Mouse (Mus musculus): ENCODE measurements at regions not wholly inside any gene's neighbourhood (a gene's known extent, or its start where the extent isn't known, plus 50 kb on each side); places are given as distances from the start of the nearest gene placed in this dataset.
"Not testable (repeated sequence)": the region's sequence is repeated elsewhere in the genome, so short reads cannot be mapped to it uniquely, and the experiment has no call there.

DNA sequence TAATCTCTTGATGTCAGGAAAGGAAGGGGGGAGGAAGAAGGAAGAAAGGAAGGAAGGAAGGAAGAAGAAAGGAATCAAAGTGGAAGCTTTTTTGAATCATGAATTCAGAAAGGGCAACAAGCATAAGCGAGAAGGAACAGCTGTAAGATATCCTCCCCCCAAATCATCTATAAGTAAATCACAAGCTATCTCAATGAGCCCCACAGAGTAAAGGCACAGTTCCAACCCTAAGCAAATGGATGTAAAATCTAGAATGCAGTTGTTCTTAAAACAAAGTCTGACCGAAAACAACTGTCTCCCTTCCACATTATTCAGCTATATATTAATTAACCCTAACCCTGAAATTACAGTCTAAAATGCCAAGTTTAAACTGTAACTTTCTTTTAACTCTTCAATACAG lies 136.5 kb downstream of the Mat2b start:
- H3K36me3 ChIP-seq: no peaks in the 10 kb centered on the region
- H3K27ac ChIP-seq: no peak overlapping the region
- H3K27me3 ChIP-seq (ENCODE audit: insufficient read depth, poor library complexity, severe bottlenecking): no peaks in the 10 kb centered on the region
- H3K4me3 ChIP-seq: no peak overlapping the region
- WGBS: 78% methylated on average over 2 of the region's 2 CpGs
- no peak for DNase-seq (ENCODE audit: low spot score)
- H3K4me1 ChIP-seq: no peaks in the 10 kb centered on the region
- H3K9me3 ChIP-seq: no peaks in the 10 kb centered on the region

DNA sequence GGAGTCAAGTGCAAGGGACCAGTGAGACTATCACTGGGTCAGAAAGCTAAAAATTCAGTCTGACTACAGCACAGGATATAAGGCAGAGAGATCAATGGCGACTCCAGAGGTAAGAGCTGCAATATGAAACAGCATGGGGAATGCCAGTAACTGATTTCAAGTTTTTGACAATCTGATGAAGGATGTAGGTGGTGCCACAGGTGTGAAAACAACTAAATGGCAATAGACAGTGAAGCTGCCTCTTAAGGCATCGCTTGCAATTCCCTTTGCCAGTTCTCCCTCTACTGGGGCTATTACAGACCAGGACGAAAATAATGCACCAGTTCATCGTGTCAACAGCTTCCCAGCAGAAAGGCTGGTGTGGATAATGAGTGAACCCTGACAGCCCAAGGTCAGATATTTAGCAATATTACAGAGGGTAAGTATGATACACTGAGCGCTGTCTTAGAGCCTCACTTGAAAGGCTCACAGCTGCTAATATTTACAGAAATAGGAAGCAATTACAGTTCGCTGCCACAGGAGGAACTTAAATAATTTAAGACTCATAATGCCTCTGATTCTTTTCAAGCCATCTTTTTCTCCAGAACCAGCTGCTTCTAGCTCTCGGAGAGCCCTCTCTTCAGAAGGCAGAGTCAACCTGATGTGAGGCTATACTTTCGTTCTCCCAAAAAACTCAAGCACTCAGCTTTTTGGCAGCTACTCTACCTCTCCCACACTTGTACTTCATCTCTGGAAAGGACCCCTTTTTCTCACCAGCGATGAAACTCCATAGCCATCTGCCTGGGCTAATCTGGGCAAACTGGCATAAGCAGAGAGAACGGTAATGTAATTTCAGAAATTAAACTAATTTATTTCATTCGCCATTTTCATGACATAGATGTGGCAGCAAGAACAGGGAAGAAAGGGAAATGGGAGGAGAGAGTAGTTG lies 139.9 kb downstream of the Mat2b start:
- Histone ChIP-seq H3K36me3 (no peaks in the 10 kb centered on the region), H3K27ac (no peak overlapping the region), H3K9me3 (no peaks in the 10 kb centered on the region), H3K27me3 (ENCODE audit: insufficient read depth, poor library complexity, severe bottlenecking) (no peaks in the 10 kb centered on the region), H3K4me3 (no peak overlapping the region), H3K4me1 (no peaks in the 10 kb centered on the region)
- DNase-seq (ENCODE audit: low spot score): no peak
- 75% methylated on average over 11 of the region's 11 CpGs for WGBS

DNA sequence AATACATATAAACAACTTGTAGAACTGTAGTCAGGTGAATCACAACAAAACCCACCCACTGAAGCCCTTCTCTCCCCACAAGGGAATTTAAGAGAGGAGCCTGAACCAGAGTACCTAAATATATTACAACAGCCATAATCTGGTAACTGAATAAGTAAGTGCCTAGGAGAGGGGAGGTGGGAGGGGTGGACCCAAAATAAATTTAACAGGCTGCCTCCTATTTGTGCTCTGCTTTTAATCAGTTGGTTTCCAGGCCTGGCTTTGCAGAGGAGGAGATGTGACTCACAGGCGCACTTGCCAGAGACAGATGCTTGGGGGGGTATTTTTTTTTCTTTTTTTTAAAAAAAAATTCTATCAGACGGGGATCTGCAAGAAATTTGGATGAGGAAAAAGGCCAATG lies 142.9 kb downstream of the Mat2b start:
- no peak overlapping the region for H3K27ac ChIP-seq
- no peak for DNase-seq (ENCODE audit: low spot score)
- H3K9me3 ChIP-seq: no peaks in the 10 kb centered on the region
- H3K27me3 ChIP-seq (ENCODE audit: insufficient read depth, poor library complexity, severe bottlenecking): no peaks in the 10 kb centered on the region
- no peak overlapping the region for H3K4me3 ChIP-seq
- 47% methylated on average over 2 of the region's 2 CpGs for WGBS
- no peaks in the 10 kb centered on the region for H3K36me3 ChIP-seq
- no peaks in the 10 kb centered on the region for H3K4me1 ChIP-seq

DNA sequence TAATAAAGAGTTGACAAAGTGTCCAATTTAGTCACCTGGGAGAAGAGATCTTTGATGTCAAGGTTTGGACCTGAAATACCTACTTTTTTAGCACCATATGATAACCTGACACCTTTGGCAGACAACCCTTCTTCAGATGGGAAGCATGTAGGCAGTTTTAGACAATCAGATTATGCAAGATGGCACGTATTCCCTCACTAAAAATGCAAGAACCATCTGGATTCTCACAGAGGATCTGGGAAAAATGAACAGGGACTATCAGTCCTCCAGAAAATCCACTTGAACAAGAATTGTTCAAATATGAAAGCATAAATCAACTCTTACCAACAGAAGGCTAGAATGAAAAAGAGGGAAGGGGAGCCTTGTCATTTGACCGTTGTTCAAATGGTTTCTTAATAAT lies 148.4 kb downstream of the Mat2b start:
- H3K4me3 ChIP-seq: no peak overlapping the region
- H3K27ac ChIP-seq: no peak overlapping the region
- WGBS: 79% methylated on average over 2 of the region's 2 CpGs
- no peaks in the 10 kb centered on the region for H3K36me3 ChIP-seq
- H3K9me3 ChIP-seq: no peaks in the 10 kb centered on the region
- no peaks in the 10 kb centered on the region for H3K27me3 ChIP-seq (ENCODE audit: insufficient read depth, poor library complexity, severe bottlenecking)
- no peak for DNase-seq (ENCODE audit: low spot score)
- no peaks in the 10 kb centered on the region for H3K4me1 ChIP-seq

DNA sequence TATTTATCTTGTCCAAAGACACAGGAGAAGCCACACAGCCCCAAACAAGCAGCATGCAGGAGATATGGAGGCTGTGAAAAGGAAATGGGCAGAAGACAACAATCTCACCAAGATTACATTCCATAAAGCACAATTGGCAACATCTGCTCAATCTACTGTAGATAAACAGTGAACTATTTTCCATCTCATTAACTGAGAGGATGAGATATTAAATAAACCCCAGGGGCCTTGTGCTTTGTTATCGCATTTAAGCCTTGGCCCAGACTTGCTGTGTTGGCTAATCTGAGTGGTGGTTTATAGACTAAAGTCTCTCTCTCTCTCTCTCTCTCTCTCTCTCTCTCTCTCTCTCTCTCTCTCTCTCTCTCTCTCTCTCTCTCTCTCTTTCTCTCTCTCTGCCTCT lies 149.5 kb downstream of the Mat2b start:
- Histone ChIP-seq H3K27ac (no peak overlapping the region), H3K4me3 (no peak overlapping the region), H3K9me3 (no peaks in the 10 kb centered on the region), H3K27me3 (ENCODE audit: insufficient read depth, poor library complexity, severe bottlenecking) (no peaks in the 10 kb centered on the region), H3K36me3 (no peaks in the 10 kb centered on the region), H3K4me1 (no peaks in the 10 kb centered on the region)
- WGBS: 75% methylated on average over 1 of the region's 1 CpGs
- DNase-seq (ENCODE audit: low spot score): no peak

DNA sequence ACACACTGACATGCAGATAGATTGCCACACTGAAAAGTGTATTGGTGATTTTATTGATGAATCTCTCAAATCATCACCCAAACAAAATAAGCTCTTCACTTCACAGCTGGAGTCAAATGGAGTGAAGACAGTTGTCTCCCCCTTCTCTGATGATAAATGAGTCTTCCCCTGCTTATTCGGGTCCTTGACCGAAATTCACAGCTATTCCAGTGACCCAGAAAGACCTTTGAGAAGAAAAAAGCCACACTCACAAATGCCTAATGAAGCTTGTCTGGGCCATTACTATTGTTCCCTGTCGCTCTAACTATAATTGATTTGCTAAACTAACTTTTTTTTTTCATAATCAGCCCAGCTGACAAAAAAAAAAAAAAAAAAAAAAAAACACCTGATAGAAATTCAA lies 154.8 kb downstream of the Mat2b start:
- no peaks in the 10 kb centered on the region for H3K27me3 ChIP-seq (ENCODE audit: insufficient read depth, poor library complexity, severe bottlenecking)
- WGBS: 66% methylated on average over 3 of the region's 3 CpGs
- no peaks in the 10 kb centered on the region for H3K36me3 ChIP-seq
- no peaks in the 10 kb centered on the region for H3K4me1 ChIP-seq
- H3K4me3 ChIP-seq: no peak overlapping the region
- no peaks in the 10 kb centered on the region for H3K9me3 ChIP-seq
- DNase-seq (ENCODE audit: low spot score): no peak
- H3K27ac ChIP-seq: no peak overlapping the region

DNA sequence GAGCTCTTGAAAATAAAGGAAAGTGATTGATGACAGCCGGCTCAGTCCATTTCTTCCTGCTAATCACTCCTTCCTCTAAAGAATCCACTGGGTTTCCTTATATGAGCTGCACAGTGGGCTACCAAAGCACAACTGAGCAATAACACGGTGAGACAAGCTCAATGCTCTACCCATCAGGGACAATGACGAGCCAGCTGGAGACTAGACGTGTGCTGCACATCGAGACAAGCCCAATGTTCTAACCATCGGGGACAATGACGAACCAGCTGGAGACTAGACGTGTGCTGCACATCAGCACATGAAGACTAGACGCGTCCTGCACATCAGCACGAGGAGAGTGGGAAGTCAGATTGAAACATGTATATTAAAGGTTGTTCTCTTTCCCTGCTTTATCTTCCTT lies 155.2 kb downstream of the Mat2b start:
- 77% methylated on average over 11 of the region's 11 CpGs for WGBS
- Histone ChIP-seq H3K9me3 (no peaks in the 10 kb centered on the region), H3K27me3 (ENCODE audit: insufficient read depth, poor library complexity, severe bottlenecking) (no peaks in the 10 kb centered on the region)

DNA sequence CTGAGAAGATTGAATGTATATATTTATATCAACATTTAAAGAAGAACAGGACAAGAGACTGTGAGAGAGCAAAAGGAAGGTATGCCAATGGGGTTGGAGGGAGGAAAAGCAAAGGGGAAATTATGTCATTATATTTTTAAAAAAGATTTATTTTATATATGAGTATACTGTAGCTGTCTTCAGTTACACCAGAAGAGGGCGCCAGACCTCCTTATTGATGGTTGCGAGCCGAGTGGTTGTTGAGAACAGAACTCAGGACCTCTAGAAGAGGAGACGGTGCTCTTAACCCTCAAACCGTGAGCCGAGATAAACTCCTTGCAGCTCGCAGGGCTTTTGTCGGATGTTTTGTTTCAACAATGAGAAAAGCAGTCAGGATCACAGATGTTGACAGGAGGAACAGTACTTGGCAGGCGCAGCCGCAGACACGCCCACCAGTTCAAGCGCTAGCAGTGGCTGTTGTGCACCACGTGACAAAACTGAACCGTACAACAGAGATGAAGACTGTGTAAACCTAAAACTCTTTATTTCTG lies 158.7 kb downstream of the Mat2b start:
- Histone ChIP-seq H3K4me3 (no peak overlapping the region), H3K27ac (no peak overlapping the region), H3K4me1 (no peaks in the 10 kb centered on the region), H3K27me3 (ENCODE audit: insufficient read depth, poor library complexity, severe bottlenecking) (no peaks in the 10 kb centered on the region), H3K36me3 (no peaks in the 10 kb centered on the region), H3K9me3 (no peaks in the 10 kb centered on the region)
- WGBS: 83% methylated on average over 14 of the region's 14 CpGs
- no peak for DNase-seq (ENCODE audit: low spot score)

More for the DNA sequence above, 155.2 kb downstream of the Mat2b start:
- Histone ChIP-seq H3K4me3 (no peak overlapping the region), H3K4me1 (no peaks in the 10 kb centered on the region), H3K27ac (no peak overlapping the region), H3K36me3 (no peaks in the 10 kb centered on the region)
- DNase-seq (ENCODE audit: low spot score): no peak

DNA sequence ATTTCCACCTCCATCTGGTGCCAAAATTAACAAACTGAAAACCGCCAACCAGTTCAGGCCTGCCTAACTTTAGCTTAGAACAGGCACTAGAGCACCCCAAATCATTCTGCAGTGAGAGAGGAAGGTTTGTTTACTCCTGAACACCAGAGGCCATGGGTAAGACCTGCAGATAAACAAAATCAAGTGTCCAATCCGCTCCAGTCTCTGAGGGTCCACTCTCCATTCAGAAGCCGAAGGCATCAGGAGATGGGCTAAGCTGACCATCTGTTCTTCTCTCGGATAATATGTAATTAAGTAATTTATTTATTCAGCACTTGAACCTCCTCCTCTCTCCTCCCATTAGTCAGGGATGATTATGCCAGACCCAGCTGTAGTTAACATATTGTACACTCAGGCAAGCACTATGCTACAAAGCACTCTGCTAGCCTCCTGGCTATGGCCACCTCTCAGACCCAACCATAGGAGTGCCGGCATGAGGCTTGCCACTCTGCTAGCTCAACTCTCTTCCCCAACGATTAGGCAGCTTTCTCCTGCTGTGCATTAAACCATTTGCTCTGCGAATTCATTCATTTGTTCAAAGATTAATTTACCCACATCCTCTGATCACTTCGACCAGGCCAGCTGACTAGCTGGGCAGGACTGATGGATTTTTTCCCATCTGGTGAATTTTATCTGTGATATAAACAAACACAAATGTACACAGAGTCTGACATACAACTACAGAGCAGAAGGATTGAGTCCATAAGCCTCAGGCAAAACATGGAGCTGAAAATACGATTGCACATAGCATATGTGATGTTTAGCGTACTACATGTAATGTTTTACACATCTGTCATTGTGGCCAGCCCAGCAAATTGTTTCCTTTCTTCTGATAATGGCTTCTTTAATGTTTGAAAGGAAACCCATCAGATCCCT lies 184.4 kb downstream of the Mat2b start:
- Histone ChIP-seq H3K27me3 (ENCODE audit: insufficient read depth, poor library complexity, severe bottlenecking) (no peaks in the 10 kb centered on the region), H3K4me1 (no peaks in the 10 kb centered on the region), H3K4me3 (no peak overlapping the region), H3K27ac (no peak overlapping the region), H3K9me3 (no peaks in the 10 kb centered on the region), H3K36me3 (no peaks in the 10 kb centered on the region)
- DNase-seq (ENCODE audit: low spot score): no peak
- 64% methylated on average over 10 of the region's 10 CpGs for WGBS

DNA sequence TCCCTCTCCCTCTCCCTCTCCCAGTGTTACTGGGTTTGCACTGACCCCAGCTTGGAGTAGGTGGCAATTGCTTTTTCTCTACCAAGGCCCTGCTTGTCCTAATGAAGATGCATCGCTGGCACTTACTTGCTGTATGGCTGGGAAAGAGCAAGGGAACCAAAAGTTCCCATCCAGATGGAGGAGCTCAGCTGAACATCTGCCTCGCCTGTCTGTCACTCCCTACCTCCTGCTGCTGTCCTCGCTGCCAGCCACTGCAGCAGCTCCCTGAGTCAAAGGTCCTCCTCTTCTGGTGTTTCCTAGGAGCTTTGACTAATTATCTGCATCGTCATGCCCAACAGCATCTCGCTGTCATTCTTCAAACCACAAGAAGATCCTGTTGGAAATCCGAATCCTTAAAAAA lies 203.4 kb downstream of the Mat2b start:
- Histone ChIP-seq H3K4me1 (no peaks in the 10 kb centered on the region), H3K27me3 (ENCODE audit: insufficient read depth, poor library complexity, severe bottlenecking) (no peaks in the 10 kb centered on the region), H3K9me3 (no peaks in the 10 kb centered on the region), H3K4me3 (no peak overlapping the region), H3K27ac (no peak overlapping the region), H3K36me3 (no peaks in the 10 kb centered on the region)
- WGBS: 18% methylated on average over 6 of the region's 6 CpGs
- no peak for DNase-seq (ENCODE audit: low spot score)

DNA sequence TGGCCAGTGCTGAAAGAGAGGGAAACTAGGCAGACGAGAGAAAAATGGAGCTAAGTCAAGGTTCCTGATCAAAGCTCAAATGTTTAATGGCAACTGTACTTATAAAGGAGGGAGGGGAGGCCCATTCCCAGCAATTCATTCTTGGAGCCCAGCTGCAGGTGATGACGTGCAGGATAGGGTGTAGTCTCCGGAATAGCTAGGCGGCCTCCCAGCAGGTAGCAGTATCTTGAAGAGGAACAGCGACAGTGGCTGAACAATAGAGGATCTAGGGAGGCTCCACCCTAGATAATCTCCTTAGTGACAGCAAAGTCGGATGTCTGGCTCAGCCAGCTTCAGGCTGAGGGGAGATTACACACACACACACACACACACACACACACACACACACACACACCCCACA lies 216.8 kb downstream of the Mat2b start:
- DNase-seq (ENCODE audit: low spot score); H3K4me3 ChIP-seq; H3K9me3 ChIP-seq; H3K27ac ChIP-seq; H3K4me1 ChIP-seq; H3K36me3 ChIP-seq; H3K27me3 ChIP-seq (ENCODE audit: insufficient read depth, poor library complexity, severe bottlenecking): not testable (repeated sequence)
- 31% methylated on average over 6 of the region's 6 CpGs for WGBS

DNA sequence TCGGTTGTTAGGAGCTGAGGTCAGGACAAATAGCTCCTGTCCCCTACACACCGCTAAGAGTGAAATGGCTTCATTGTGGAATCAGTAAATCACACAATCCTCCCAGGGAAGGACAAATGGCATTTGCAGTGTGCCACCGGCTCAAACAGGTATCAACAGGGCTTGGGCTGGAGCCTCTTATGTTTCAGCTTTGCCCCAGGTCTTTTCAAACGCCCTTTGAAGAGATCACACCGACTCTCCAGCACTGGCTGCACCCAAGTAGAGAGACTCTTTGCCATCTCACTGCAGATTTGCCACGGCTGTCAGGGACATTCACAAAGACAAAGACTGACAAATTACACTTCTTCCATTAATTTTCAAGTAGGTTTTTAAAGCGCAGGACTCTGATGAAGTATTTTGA lies 217.7 kb downstream of the Mat2b start:
- no peaks in the 10 kb centered on the region for H3K4me1 ChIP-seq
- no peak for DNase-seq (ENCODE audit: low spot score)
- WGBS: 39% methylated on average over 7 of the region's 7 CpGs
- H3K27ac ChIP-seq: no peak overlapping the region
- no peaks in the 10 kb centered on the region for H3K36me3 ChIP-seq
- H3K4me3 ChIP-seq: no peak overlapping the region
- H3K9me3 ChIP-seq: no peaks in the 10 kb centered on the region
- H3K27me3 ChIP-seq (ENCODE audit: insufficient read depth, poor library complexity, severe bottlenecking): no peaks in the 10 kb centered on the region

DNA sequence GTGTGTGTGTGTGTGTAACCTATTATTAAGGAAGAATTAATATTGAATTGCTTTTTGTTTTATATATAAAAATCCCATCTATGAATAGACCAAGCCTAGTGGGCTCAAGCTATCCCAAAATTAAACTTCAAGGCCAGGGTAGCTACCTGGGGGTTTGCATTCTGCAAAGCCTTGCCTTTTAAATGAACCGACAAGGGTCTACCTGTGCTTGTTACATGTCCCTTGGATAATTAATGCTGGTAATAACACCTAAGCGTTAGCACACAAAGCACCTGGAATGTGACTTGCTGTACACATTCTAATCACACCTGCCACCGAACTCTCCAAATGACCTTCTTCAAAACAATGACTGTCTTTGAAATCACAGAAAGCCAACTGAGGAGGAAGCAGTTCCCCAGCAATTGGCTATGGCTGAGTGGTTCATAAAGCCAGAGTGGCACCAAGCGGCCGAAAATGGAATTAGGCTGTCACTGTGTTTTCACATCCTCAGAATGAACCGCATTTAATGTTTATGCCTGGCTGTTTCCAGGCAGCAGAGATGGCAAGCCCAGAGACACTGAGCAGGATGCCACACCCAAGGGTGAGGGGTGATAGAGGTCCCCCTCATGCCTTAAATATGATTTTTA lies 225.8 kb downstream of the Mat2b start:
- H3K27ac ChIP-seq: no peak overlapping the region
- H3K4me1 ChIP-seq: no peaks in the 10 kb centered on the region
- peak; percentile 75 for DNase-seq (ENCODE audit: low spot score)
- H3K4me3 ChIP-seq: no peak overlapping the region
- H3K36me3 ChIP-seq: no peaks in the 10 kb centered on the region
- no peaks in the 10 kb centered on the region for H3K9me3 ChIP-seq
- 29% methylated on average over 6 of the region's 6 CpGs for WGBS
- no peaks in the 10 kb centered on the region for H3K27me3 ChIP-seq (ENCODE audit: insufficient read depth, poor library complexity, severe bottlenecking)
